Mouse (Mus musculus): Measurements from ENCODE around the gene Prkcq. TPM values are rescaled to one million over a fixed set of nuclear protein-coding genes. Genes with fewer than 3 reads are reported as not detected.

Prkcq gene
- polyA plus RNA-seq, 1 experiment from 2014 or later = 2.3 TPM

GRCm38 (mm10) chr2:11205720-11206119 lies 33.8 kb downstream of the Prkcq start:
- H3K4me3 ChIP-seq (ENCODE audit: low read depth, low read length) = no peak overlapping the region
- H3K27ac ChIP-seq (ENCODE audit: low read depth, low read length) = no peak overlapping the region
- ATAC-seq (ENCODE audit: low FRiP score) (no peak), DNase-seq (ENCODE audit: low spot score, missing footprints) (no peak)
- H3K27me3 ChIP-seq (ENCODE audit: control insufficient read depth, insufficient read depth, low read length) = no peaks in the 10 kb centered on the region
- no peaks in the 10 kb centered on the region for H3K4me1 ChIP-seq (ENCODE audit: control insufficient read depth, insufficient read depth, low read length)
- no peak overlapping the region for H3K4me2 ChIP-seq
- H3K36me3 ChIP-seq (ENCODE audit: control insufficient read depth, insufficient read depth, low read length) = no peaks in the 10 kb centered on the region
- no peaks in the 10 kb centered on the region for H3K9me3 ChIP-seq (ENCODE audit: control insufficient read depth, low read length)
- 95% methylated on average over 6 of the region's 6 CpGs for WGBS
- no peak overlapping the region for H3K9ac ChIP-seq (ENCODE audit: low read length)

GRCm38 (mm10) chr2:11208263-11208662 lies 36.4 kb downstream of the Prkcq start:
- no peak overlapping the region for H3K27ac ChIP-seq (ENCODE audit: low read depth, low read length)
- H3K36me3 ChIP-seq (ENCODE audit: control insufficient read depth, insufficient read depth, low read length) = no peaks in the 10 kb centered on the region
- no peak overlapping the region for H3K4me3 ChIP-seq (ENCODE audit: low read depth, low read length)
- no peaks in the 10 kb centered on the region for H3K9me3 ChIP-seq (ENCODE audit: control insufficient read depth, low read length)
- H3K27me3 ChIP-seq (ENCODE audit: control insufficient read depth, insufficient read depth, low read length) = no peaks in the 10 kb centered on the region
- DNase-seq (ENCODE audit: low spot score, missing footprints) (no peak), ATAC-seq (ENCODE audit: low FRiP score) (no peak)
- no peak overlapping the region for H3K9ac ChIP-seq (ENCODE audit: low read length)
- 92% methylated on average over 9 of the region's 9 CpGs for WGBS
- H3K4me1 ChIP-seq (ENCODE audit: control insufficient read depth, insufficient read depth, low read length) = no peaks in the 10 kb centered on the region
- no peak overlapping the region for H3K4me2 ChIP-seq

GRCm38 (mm10) chr2:11209335-11209734 lies 37.4 kb downstream of the Prkcq start:
- no peak overlapping the region for H3K27ac ChIP-seq (ENCODE audit: low read depth, low read length)
- no peaks in the 10 kb centered on the region for H3K9me3 ChIP-seq (ENCODE audit: control insufficient read depth, low read length)
- H3K4me2 ChIP-seq = no peak overlapping the region
- WGBS = 84% methylated on average over 6 of the region's 6 CpGs
- ATAC-seq (ENCODE audit: low FRiP score) (no peak), DNase-seq (ENCODE audit: low spot score, missing footprints) (no peak)
- H3K4me3 ChIP-seq (ENCODE audit: low read depth, low read length) = no peak overlapping the region
- no peaks in the 10 kb centered on the region for H3K4me1 ChIP-seq (ENCODE audit: control insufficient read depth, insufficient read depth, low read length)
- H3K27me3 ChIP-seq (ENCODE audit: control insufficient read depth, insufficient read depth, low read length) = no peaks in the 10 kb centered on the region
- no peak overlapping the region for H3K9ac ChIP-seq (ENCODE audit: low read length)
- H3K36me3 ChIP-seq (ENCODE audit: control insufficient read depth, insufficient read depth, low read length) = no peaks in the 10 kb centered on the region

DNA sequence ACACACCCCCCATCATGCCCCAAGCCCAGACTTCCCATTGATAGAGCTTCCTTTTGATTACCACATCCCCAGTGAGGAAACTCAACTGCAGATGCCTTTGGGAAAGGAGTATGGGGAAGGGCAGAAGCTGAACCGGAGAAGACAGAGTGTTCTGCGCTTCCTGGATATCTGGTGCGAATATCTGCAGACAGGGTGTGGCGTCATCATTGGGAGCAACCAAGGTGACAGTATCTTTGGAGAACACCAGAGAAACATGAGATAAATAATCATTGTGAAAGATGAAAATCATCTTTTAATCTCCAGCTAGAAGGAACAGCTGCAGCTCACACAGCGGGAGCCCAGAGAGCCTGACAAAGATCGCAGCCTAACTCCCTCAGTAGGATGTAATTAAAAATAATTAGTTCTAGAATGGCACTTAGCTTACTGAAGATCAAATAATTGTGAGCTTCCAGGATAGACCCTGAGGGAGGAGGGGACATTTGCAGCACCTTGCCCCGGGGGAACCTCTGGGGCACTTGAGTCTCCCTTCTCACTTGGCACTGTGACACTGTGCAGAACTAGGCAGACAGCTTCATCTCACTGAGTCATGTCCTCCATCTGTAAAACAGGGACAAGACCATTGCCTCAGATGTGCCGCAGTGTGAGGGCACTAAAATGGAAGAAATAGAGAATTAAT lies 38.5 kb downstream of the Prkcq start:
- no peaks in the 10 kb centered on the region for H3K36me3 ChIP-seq (ENCODE audit: control insufficient read depth, insufficient read depth, low read length)
- DNase-seq (ENCODE audit: low spot score, missing footprints) = no peak
- no peaks in the 10 kb centered on the region for H3K9me3 ChIP-seq (ENCODE audit: control insufficient read depth, low read length)
- H3K27ac ChIP-seq (ENCODE audit: low read depth, low read length) = no peak overlapping the region
- no peak overlapping the region for H3K9ac ChIP-seq (ENCODE audit: low read length)
- H3K4me2 ChIP-seq = no peak overlapping the region
- no peak for ATAC-seq (ENCODE audit: low FRiP score)
- H3K4me1 ChIP-seq (ENCODE audit: control insufficient read depth, insufficient read depth, low read length) = no peaks in the 10 kb centered on the region
- H3K27me3 ChIP-seq (ENCODE audit: control insufficient read depth, insufficient read depth, low read length) = no peaks in the 10 kb centered on the region
- no peak overlapping the region for H3K4me3 ChIP-seq (ENCODE audit: low read depth, low read length)
- 81% methylated on average over 8 of the region's 8 CpGs for WGBS

GRCm38 (mm10) chr2:11211961-11212562 lies 40.2 kb downstream of the Prkcq start:
- Histone ChIP-seq H3K9ac (ENCODE audit: low read length) (no peak overlapping the region), H3K9me3 (ENCODE audit: control insufficient read depth, low read length) (no peaks in the 10 kb centered on the region), H3K4me2 (no peak overlapping the region), H3K27me3 (ENCODE audit: control insufficient read depth, insufficient read depth, low read length) (no peaks in the 10 kb centered on the region), H3K36me3 (ENCODE audit: control insufficient read depth, insufficient read depth, low read length) (no peaks in the 10 kb centered on the region), H3K4me1 (ENCODE audit: control insufficient read depth, insufficient read depth, low read length) (no peaks in the 10 kb centered on the region), H3K27ac (ENCODE audit: low read depth, low read length) (no peak overlapping the region), H3K4me3 (ENCODE audit: low read depth, low read length) (no peak overlapping the region)
- no peak for ATAC-seq (ENCODE audit: low FRiP score)
- 80% methylated on average over 7 of the region's 7 CpGs for WGBS
- no peak for DNase-seq (ENCODE audit: low spot score, missing footprints)

- no peaks in the 10 kb centered on the region for H3K9me3 ChIP-seq (ENCODE audit: control insufficient read depth, low read length)
- no peak overlapping the region for H3K4me3 ChIP-seq (ENCODE audit: low read depth, low read length)
- H3K4me1 ChIP-seq (ENCODE audit: control insufficient read depth, insufficient read depth, low read length) = no peaks in the 10 kb centered on the region
- no peaks in the 10 kb centered on the region for H3K36me3 ChIP-seq (ENCODE audit: control insufficient read depth, insufficient read depth, low read length)
- no peak overlapping the region for H3K27ac ChIP-seq (ENCODE audit: low read depth, low read length)
- no peaks in the 10 kb centered on the region for H3K27me3 ChIP-seq (ENCODE audit: control insufficient read depth, insufficient read depth, low read length)
- ATAC-seq (ENCODE audit: low FRiP score) (no peak), DNase-seq (ENCODE audit: low spot score, missing footprints) (no peak)
- H3K4me2 ChIP-seq = no peak overlapping the region
- 84% methylated on average over 4 of the region's 4 CpGs for WGBS
- no peak overlapping the region for H3K9ac ChIP-seq (ENCODE audit: low read length)
Measured at GRCm38 (mm10) chr2:11216421-11216820, 44.5 kb downstream of the Prkcq start.

GRCm38 (mm10) chr2:11216847-11217246 lies 44.9 kb downstream of the Prkcq start:
- no peaks in the 10 kb centered on the region for H3K9me3 ChIP-seq (ENCODE audit: control insufficient read depth, low read length)

DNA sequence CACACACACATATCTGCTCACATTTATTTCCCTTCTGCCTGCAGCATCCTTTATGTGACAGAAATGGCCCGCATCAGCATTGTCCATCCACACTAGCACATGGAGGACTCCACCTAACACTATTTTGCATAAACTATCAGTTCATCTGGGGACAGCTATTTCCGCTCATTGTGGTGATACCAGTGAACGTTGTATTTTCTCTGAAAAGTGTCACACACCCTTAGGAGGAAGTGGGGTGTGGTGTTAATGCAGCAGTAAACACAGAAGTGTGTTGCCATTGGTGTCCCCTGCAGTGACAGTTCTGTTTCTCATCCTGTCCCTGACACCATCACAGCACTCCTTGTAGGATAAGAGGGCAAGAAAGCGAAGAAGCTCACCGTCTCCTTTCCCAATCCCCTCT lies 46.2 kb downstream of the Prkcq start:
- Histone ChIP-seq H3K4me2 (no peak overlapping the region), H3K9ac (ENCODE audit: low read length) (no peak overlapping the region), H3K27me3 (ENCODE audit: control insufficient read depth, insufficient read depth, low read length) (no peaks in the 10 kb centered on the region), H3K36me3 (ENCODE audit: control insufficient read depth, insufficient read depth, low read length) (no peaks in the 10 kb centered on the region), H3K4me1 (ENCODE audit: control insufficient read depth, insufficient read depth, low read length) (no peaks in the 10 kb centered on the region), H3K9me3 (ENCODE audit: control insufficient read depth, low read length) (no peaks in the 10 kb centered on the region), H3K27ac (ENCODE audit: low read depth, low read length) (no peak overlapping the region), H3K4me3 (ENCODE audit: low read depth, low read length) (no peak overlapping the region)
- DNase-seq (ENCODE audit: low spot score, missing footprints) = no peak
- 87% methylated on average over 5 of the region's 5 CpGs for WGBS
- ATAC-seq (ENCODE audit: low FRiP score) = no peak

More at GRCm38 (mm10) chr2:11216847-11217246, 44.9 kb downstream of the Prkcq start:
- no peak overlapping the region for H3K27ac ChIP-seq (ENCODE audit: low read depth, low read length)
- no peaks in the 10 kb centered on the region for H3K36me3 ChIP-seq (ENCODE audit: control insufficient read depth, insufficient read depth, low read length)
- H3K4me3 ChIP-seq (ENCODE audit: low read depth, low read length) = no peak overlapping the region
- 85% methylated on average over 5 of the region's 5 CpGs for WGBS
- H3K4me1 ChIP-seq (ENCODE audit: control insufficient read depth, insufficient read depth, low read length) = no peaks in the 10 kb centered on the region
- H3K9ac ChIP-seq (ENCODE audit: low read length) = no peak overlapping the region
- DNase-seq (ENCODE audit: low spot score, missing footprints) = no peak
- no peak for ATAC-seq (ENCODE audit: low FRiP score)
- no peak overlapping the region for H3K4me2 ChIP-seq
- H3K27me3 ChIP-seq (ENCODE audit: control insufficient read depth, insufficient read depth, low read length) = no peaks in the 10 kb centered on the region

GRCm38 (mm10) chr2:11219262-11219661 lies 47.4 kb downstream of the Prkcq start:
- Histone ChIP-seq H3K9me3 (ENCODE audit: control insufficient read depth, low read length) (no peaks in the 10 kb centered on the region), H3K27me3 (ENCODE audit: control insufficient read depth, insufficient read depth, low read length) (no peaks in the 10 kb centered on the region), H3K36me3 (ENCODE audit: control insufficient read depth, insufficient read depth, low read length) (no peaks in the 10 kb centered on the region), H3K9ac (ENCODE audit: low read length) (no peak overlapping the region), H3K4me3 (ENCODE audit: low read depth, low read length) (no peak overlapping the region), H3K27ac (ENCODE audit: low read depth, low read length) (no peak overlapping the region), H3K4me2 (no peak overlapping the region), H3K4me1 (ENCODE audit: control insufficient read depth, insufficient read depth, low read length) (no peaks in the 10 kb centered on the region)
- ATAC-seq (ENCODE audit: low FRiP score) (no peak), DNase-seq (ENCODE audit: low spot score, missing footprints) (no peak)
- 97% methylated on average over 2 of the region's 2 CpGs for WGBS

All from midbrain, embryonic 11.5 days (tissue).